Mouse (Mus musculus) gastrocnemius, adult 18-20 months (tissue): ENCODE data around the gene Tmem131l. TPM values are rescaled to one million over a fixed set of nuclear protein-coding genes. Genes with fewer than 3 reads are reported as not detected.

Experiments used
- DNase-seq: peaks from one replicate; pipeline ENCODE4 v3.0.0; 2021; ENCODE audit warnings: low spot score
- total RNA-seq, 2 experiments: library from RNA; stranded (reverse); gene quantifications; 2 replicates each; pipeline ENCODE4 v1.2.3; 2021

The Tmem131l gene
- total RNA-seq, 2 experiments from 2014 or later, result 10.6 to 13.5 TPM

DNA sequence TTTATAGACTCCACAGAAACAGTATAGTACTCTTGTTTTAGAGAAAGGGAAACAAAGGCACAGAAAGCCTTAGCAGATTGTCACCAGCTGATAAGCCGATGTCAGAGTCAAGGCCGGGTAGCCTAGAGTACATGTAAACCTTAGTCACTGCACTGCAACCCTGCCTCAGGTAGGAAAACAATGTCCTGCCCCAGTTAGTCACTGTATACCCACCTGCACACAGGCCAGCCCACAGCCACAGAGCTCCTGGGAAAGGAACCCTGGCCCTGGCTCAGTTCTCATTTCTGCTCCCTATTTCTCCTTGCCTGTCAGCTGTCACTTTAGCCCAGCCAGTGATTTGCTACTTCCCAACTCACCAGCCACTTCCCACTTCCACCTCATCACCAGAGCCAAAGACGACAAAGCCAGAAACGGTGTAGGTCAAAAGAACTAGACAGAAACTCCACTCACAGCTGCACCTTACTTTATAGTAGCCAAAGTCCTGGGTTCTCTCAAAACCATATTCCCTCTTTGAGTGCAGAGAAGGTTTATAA is 24.4 kb downstream of the Tmem131l start:
- no peak for DNase-seq

DNA sequence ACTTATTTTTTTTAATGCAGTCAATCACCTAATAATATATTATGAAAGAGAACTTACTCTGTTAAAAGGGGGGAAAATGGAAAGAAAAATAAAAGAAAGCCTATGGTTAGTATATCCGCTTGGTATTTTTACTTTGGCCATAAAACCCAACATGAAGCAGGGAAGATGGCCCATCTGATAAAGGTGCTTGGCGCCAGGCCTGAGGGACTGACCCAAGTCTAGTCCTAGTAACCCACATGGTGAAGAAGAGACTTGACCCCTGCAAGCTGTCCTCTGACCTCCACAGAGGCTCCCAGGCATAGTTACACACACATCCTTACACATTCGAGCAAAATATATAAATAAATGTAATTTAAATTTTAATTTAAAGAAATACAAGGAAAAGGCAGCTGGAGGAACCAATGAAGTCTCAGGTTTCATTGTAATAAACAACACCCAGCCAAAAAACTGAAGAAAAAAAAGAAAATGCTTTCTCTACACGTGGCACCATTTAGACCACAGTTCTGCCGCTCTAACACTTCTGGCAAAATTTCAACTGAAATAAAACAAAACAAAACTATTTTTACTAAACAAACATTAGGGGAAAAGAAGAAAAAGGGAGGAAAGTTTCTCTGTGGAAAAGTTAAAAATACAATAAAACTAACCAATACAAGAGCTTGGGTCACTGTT is 28.8 kb downstream of the Tmem131l start:
- DNase-seq, result no peak

DNA sequence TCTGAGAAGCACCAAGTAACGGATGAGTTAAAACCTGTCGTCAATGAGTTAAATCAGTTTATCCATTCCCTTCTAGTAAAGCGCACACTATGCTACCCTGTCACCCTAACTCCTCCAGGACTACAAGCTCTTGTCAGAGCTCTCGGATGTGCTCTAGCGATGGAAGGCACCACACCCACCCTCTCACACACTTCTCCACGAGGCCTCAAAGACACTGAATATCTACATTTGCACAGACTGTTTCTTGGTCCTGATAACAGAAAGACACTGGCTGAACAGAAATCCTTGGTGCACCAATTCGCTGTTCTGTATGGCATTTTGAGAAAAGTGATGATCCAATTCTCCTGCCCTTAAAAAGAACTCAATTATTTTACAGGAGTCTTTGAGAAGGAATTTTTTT is 34.0 kb downstream of the Tmem131l start:
- DNase-seq, result no peak

DNA sequence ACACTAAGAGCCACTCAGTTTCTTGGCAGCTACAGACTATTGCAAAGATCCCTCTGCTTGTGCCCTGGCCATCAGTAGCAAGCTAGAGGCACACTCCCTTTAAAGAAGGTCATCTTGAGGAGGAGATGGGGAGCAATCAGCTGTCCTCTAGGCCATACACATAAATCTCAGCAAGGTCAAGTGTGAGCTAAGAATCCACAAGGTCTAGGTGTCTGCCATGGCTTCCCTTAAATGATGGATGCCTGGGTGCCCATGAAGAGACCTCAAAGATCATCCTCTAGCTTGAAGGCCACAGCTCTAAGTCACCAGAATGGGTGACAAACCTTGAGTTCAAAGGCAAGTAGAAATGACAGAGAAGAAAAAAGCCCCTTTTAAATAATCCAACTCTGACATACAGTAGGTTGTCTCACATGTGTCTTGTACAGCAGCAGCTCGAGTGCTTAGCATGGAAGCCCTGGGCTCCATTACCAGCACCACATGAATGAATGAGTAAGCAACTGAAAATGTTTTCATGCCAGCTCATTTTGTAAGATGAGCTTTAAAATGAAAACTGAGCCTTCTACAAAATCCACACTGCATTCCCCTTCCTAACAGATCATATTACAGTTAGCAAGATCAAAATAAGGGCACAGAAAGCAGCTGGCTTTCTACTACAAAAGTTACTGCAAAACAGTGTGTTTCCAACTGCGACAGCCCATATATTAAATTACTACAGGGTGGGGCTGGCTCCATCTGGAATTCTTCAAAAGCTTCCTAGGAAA is 35.5 kb downstream of the Tmem131l start:
- no peak for DNase-seq

DNA sequence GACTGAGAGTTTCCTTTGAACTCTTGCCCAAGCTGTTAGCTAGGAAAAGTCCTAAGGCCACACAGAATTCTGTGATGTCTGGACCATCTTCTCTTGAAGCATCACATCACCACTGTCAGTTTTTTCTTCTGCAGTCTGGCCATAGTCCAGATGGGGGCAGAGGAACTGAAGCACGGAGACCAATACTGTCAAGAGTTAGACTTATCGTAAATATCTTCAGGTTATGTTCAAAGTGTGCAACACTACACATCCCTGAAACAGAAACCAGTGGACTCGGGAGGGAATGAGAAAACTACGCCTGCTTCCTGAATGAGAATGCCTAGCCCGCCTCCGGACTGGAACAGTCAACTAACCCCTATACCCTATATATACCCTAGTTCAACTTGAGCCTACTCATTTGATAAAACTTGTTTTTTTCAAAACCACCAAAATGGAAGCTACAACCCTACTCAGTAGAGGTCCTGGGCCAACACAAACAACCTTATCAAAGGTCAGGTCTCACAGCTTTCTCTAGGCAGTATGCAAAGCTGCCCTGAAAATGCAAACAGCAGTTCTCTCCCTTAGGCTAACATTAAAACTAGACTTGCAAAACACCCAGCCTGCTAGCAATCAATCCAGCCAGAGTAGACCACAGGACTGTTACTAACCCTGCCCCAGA is 37.4 kb downstream of the Tmem131l start:
- DNase-seq, result no peak

DNA sequence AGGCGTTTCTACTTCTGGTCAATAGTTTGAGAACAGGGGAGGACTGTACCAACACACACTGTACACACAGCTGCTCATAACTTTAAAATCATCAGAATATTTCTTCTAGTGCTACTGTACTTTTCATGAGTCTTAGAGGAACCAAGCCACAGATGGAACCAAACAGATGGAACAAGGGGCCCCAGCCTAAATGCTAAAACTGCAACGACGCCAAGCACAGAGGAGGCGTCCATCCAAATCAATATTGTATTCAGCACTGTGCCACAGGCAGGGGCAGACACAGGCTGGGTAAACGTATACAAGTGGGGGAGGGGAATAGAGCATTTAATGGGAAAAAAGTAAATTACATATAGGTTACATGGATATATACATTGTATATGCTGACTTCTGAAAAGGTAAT is 42.4 kb downstream of the Tmem131l start:
- DNase-seq, result no peak

DNA sequence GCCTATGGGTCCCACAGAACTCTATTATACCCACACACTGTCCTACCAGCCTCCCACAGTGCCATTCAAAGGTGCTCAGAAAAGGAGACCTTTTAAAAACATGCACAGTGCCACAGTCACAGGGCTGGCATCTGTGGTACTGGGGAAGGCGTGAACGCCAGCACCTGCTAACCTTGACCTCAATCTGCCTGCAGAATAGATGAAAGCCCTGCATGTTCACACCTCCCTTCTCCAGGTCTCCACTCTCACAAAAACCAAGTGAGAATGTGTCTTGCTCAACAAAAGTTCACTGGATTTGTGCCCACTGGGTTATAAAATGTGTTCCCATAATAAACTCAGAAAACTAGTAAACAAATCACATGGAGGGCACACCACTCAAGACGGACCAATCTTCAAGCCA is 42.9 kb downstream of the Tmem131l start:
- DNase-seq, result no peak

DNA sequence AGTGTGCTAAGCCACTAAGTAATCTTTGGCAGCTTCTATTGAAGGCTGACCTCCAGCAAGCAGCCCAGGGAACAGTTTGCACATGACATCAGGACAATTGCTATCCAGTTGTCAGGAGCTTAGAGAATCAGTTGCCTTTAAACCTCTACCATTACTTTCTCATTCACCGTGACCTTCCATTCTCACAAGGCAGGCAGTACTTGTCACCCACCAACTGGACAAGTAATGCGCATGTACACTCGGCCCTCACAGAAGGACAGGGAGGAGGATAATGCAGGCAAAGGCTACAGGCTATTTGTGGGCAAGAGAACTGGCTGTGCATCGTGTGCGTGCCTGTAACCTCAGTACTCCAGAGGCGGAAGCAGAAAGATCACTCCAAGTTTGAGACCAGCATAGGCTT is 43.9 kb downstream of the Tmem131l start:
- no peak for DNase-seq

DNA sequence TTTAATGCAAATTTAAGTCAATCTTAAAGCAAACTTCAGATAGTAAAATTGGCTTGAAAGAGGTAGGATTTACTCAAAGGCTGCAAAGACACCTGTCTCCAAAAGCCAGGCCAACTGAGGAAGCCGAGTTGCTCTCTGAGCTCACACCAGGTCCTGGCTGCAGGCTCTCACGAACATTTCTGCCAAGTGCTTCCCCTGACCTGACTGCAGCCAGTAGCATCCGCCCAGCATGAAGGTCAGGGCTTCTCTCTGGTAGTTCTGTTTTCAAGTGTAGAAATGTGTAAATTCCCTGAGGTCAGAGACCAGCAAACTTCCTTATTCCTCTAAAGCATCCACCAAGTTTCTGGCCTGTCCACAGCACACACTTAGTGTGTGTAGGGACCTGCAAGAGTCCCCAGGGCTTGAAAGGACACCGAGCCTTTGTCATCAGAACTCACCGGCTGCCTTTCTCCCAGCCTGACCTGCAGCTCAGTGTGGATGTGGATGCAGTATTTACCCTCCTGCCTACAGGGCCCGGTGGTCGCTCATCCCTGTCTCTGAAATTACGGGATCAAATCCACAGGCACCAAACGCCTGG is 44.6 kb downstream of the Tmem131l start:
- DNase-seq, result peak; percentile 39

DNA sequence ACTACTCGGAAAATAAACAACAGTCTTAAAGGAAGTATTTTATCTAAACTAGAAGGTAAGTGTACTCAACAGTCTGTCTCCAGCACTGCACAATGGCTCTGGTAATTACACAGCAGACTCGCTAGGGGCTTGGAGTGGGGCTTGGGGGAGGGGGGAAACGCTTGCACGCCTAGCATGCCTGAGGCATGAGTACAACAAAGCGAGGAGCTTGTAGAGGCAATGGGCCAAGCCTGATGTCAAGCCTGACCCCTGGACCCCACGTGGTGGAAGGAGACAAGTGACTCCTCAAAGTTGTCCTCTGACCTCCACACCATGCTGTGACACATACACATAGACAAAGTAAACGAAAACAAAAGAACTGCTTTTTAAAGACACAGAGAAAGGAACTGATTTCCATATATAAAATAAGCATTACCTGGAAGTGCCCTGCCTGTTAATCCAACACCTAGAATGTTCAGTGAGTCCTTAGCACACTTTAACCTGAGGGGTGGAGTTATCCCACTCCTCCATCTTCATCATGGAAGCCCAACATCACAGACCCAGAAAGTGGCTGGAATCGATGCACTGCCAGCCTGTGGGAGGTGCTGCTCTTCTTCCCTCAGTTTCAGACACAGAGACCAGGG is 45.6 kb downstream of the Tmem131l start:
- DNase-seq, result no peak

DNA sequence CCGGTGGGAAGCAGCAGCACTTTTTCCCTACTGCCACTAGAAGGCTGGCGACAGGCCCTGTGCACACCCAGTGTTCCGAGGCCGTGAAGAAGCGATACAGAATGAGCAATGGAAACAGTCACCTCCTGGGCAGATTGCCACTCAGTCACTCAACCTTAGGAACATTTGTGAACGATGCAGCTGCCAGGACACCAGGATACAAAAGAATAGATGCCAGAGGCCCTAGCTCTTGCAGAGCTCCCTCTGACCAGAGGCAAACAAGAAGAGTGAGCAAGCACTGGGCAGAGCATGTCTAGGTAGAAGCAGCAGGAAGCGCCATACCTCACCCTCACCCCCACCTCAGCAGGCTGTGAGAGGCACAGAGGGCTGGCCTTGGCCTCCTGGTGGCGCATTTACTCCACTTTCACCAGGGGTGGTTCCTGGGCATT is 46.9 kb downstream of the Tmem131l start:
- peak; percentile 83 for DNase-seq

DNA sequence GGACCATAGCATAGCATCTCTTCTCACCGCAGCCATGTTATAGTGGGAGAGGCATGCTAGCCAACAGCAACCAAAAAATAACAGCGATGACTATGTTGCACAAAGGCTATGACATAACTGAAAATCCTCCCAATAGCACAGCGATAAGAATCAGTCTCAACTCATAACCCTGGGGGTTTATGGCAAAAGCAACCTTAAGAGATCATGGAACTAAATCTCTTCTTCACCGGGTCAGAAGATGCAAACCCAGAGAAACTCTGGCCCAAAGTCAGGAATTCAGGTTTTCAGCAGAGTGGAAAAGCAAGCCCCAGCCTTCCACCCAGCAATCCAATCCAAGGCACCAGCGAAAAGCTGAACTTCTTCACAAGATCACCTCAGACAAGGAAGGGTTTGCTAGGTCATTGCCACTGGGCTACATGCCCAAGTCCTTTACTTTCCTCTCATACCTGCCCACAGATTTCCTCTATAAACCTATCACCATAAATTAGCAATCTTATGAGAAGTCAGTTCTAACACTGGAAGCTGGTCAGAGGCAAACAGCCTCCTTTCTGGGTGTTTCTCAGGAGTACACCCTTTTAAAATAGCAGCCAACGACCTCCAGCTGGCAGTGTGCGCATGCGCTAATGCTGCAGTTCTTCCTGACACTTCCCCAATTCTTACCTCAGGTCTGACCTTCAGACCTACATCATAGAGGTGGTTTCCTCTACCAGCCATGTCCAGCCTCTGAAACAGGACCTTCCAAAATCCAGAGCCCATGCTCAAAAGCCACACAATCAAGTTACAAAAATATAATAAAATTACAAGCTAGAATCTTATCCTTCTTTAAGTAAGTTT is 48.1 kb downstream of the Tmem131l start:
- DNase-seq, result no peak

DNA sequence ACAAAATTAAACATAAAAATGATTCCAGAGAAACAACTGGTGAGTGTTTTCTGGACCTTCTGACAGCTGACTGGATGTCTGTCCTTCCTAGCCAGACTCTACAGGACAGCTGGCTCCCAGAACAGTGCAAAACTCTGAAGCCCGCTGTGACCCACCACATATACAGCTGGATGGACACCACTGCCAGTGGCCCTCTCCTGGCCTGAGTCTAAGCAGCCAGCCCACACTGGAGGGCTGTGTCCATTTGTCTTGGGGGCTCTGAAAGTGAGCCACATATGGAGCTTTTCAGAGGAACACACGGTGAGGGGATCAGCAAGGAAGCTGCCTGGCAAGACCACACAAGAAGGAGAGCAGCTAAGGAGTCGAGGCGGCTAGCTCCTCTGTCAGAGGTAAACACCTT is 51.8 kb downstream of the Tmem131l start:
- DNase-seq, result no peak

DNA sequence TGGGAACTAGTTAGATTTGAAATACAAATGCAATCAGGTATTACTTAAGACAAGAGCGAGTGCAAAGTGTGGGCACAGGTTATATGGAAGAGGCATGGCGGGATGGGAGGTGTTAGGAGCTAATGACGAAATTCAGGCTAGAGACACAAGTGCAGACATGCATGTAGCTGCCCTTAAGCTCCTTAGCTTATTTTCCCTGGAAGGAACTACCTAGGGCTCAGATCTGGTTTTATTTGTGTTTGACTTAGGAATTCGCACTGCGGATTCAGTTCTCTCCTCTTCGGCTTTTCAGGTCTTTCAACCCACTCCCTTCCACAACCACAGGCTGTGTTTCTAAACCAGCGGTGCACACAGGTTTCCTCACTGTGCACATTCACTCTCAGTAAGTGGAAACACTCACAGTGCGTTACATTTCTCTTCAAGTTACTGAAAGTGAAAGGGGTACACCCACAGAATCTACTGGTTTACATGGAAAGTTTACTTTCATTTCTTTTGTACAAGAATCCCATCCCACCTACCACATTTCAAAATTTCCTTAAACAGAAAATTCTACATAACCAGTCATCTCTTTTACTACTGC is 52.4 kb downstream of the Tmem131l start:
- DNase-seq, result no peak

DNA sequence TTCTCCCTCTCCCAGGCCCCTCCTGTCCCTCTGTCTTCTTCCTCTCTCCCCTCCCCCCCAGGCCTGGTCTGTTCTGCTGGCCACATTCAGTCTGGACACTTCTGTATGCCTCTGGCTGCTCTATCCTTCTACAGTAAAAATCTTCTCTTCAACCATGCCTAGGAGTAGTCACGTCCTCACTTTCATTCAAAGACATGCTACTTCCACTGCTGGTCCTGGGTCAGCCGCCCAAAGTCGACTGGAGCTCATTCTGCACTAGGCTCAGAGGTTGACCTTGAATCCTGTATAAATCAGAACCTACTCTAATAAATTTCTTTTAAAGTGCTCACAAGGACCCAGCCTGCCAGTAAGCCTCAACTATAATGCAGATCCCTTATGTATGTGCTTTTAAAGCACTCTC is 53.2 kb downstream of the Tmem131l start:
- no peak for DNase-seq

DNA sequence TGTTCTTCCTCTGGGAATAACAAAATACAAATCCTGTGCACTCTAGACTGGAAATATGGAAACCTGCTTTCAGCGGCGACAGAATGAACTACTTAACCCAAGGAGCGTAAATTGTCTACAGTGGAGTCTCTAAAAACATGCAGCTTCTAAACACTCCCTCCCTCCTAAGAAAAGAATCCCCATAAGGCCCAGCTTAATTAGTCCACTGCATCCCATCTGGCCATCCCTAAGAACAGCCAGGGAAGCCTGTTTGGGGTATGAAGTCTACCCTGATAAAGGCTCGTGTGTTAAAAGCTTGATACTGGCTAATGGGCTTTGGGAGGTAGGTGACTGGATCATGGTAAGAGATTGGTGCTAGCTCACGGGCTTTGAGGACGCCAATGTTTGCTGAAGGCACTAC is 54.5 kb downstream of the Tmem131l start:
- DNase-seq, result no peak

DNA sequence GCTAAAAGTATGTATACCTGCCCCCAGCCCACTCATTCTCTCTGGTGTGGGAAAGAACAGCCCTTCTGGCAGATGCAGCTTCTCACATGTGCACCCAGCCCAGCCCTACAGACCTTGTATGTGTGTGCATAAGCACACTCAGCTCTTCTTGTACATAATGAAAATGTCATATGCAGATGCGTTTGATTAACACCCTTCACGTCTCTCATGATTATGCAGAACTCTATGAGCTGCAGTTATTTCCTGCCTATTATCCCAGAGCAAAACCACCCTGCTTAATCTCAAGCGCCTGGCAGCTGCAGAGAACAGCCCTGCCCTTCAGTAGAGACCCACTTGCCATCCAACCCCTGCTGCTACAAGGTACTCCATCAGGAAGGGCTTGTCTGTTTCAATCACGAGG is 55.6 kb downstream of the Tmem131l start:
- no peak for DNase-seq

DNA sequence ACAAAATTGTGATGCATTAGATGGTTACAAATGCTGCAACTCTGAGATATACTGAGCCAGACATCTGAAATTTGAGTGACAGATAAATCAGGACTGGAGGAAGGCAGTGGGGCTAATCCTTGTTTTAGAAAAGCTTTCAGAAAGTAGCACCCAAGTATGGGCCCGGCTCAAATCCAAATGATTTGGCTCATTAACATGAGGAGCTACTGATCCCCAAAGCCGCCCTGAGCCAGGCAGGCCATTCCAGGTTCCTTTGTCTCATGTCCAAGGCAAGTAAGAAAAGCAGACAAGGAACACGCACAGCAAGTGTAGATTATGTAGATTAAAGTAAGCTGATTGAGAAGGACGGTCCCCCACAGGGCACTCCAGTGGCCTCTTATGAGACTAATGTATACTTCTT is 57.2 kb downstream of the Tmem131l start:
- DNase-seq, result no peak

DNA sequence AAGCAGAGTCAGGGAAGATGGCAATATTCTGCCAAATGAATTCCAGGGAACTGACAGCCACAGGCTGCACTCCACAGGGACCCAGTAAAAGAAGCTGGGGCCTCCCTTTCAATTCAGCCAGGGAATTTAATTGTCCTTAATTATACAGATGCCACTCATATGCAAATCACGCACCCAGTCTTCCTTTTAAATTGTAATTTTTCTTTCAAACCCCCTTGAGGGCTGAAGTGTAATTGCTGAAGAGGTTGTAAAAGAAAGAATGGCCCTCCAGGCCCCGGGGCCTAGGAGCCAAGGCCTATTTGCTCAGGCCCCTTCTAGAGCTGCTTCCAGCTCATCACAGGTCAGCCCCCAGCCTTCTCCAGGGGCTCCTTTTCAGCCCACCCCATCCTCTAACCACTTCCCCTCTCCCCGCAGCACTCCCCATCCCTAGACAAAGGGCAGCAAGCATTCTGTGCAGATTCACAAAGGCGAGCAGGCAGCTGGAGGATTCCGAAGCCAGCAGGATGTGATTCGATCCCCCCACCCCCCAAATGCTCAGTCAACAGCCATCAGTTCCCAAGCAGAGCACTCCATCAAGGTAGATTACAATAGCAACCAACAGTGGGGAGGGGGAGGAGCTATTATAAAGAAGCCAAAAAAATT is 59.6 kb downstream of the Tmem131l start:
- no peak for DNase-seq
